Mouse (Mus musculus) 3T3-L1 (cell line): ENCODE measurements around the gene Psma6.
"Not testable (repeated sequence)": the region's sequence is repeated elsewhere in the genome, so short reads cannot be mapped to it uniquely, and the experiment has no call there.

Source experiments
- DNase-seq: peaks from one replicate; pipeline ENCODE4 v3.0.0-alpha.2; 2015; ENCODE audit warnings: low read depth, low spot score

The Psma6 gene

DNA sequence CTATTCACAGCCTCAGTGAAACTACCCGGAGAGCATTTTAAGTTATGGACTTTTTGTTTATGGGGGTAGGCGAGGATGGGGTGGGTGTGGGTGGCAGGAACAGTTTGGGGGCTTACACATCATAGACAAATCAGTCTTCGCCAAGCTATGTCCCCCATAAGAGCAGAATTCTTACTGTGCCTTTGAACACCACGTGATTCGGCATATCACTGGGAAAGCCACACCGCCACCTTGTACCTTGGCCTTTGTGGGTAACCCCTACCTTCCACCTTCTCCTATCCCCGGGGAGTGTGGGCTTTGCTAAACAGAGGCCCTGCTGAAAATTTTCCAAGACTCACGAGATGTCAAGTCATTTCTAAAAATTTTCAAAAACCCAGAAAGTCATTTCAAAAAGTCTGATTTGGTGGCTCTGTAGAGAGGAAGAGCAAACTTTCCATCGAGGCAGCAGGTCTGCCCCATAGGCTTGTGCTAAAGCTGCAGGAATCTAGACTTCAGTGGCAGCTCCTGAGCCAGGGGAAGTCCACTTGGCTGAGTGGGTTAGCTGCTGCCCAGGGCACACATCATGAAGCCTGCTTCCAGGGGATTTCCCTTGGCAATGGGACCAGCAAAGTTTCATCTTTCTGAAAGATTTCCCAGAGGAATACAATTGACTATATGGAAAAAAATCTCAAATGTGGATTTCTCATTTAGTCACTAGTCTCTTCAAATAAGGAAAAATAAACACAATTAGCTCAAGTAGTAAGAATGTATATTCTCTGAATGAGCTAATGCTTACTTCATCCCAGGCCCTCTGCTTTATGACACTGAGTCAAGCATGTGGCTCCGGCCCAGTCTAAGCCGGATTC, 8.9 kb downstream of the Psma6 start:
- DNase-seq: peak; percentile 84

DNA sequence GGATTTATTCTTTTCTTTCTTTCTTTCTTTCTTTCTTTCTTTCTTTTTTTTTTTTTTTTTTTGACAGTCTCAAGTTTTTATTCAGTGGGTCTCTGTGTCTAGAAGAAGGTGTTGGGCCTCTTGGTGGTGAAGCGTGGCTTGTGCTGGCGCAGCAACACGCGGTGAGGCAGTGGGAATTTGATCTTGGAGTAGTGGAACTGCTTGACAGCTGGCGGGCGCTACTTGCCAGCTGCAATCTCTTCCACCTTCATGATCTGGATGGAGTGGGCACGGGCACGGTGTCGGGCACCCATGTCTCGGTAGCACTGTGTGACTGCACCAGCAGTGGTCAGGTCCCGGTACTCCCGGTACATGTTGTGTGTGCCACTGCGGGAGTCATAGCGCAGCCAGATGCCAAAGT, 11.6 kb downstream of the Psma6 start:
- DNase-seq: not testable (repeated sequence)

DNA sequence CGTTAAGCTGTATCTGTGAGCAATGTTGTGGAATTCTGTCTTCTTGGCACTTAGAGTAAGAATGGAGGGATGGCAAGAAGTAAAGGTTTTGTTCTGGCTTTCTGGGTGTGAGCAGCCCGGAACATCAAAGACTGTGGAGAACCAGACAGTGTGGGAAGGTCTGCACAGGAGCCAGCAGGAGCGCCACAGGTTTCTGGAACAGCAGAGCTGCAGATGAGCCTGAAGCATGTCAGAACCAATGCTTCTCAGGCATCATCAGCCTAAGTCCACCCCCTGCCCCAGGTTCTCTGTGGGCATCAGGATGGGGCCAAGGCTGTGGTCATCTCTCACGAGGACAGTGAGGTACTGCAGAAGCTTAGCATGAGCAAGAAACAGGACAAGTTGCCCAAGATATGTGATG, 12.5 kb downstream of the Psma6 start:
- no peak for DNase-seq

DNA sequence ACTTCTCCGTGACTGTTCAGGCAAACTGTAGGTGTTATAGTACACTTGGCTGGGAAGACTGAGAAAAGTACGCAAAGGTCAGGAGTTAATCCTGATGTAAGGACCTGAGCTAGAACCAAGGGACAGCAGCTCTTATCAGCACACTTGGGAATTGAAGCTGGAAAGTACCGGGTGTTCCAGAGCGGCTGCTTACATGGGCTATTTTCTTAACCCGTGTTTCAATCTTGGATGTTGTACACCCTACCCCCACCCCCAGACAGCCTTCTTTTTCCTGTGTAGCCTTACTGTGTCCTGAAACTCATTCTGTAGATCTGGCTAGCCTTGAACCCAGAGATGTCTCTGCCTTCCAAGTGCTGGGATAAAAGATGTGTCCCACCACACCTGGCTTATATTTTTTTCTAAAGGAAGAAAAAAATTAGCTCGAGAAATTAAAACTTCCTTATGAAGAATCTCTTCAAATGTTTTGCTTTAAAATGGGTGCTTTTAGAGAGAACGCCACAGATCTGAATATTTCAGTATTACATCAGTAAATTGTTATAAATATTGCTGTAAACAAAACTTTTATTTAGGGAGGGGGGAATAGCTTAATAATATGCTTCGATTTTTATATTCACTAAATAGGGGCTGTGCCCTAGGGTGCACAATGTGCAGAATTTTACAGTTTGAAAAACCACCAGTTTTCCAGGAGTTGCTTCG, 13.7 kb downstream of the Psma6 start:
- DNase-seq: no peak

DNA sequence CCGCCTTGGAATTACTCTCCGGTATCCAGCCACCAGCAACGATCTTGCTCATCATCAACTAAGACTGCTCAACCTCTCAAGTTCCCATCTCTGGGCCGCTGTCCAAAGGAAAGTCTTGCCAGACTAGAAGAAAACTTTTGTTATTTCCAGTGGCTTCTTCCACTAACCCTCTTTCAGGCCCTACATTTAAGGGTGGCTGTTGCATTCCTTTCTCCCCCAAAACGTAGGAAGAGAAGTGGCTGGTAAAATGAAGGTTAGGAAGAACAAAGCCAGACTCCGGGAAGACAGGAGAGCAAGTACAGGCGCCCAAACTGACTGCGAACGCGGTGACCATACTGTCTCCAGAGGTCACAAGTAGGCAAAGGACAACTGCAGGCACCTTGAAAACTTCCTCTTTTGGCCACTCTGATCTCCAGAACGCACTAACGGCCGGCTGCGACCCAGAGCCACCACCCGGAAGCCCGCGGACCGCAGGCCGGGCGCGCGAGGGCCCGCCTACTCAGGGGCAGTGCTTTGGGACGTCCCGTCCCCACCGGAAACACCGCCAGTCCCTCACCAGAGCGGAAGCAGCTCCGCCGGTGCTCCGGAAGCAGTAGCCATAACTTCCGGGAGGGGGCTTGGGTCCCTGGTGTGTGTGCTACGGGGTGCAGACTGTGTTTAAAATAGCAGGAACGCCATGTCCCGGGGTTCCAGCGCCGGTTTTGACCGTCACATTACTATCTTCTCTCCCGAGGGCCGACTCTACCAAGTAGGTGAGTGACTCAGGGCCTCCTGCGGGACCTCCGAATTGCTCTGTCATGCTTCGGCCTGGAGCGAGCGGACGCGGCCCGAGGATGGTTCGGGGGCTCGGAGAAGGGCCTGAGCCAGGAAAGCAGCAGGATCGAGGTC, 14.5 kb downstream of the Psma6 start:
- peak; percentile 95 for DNase-seq

DNA sequence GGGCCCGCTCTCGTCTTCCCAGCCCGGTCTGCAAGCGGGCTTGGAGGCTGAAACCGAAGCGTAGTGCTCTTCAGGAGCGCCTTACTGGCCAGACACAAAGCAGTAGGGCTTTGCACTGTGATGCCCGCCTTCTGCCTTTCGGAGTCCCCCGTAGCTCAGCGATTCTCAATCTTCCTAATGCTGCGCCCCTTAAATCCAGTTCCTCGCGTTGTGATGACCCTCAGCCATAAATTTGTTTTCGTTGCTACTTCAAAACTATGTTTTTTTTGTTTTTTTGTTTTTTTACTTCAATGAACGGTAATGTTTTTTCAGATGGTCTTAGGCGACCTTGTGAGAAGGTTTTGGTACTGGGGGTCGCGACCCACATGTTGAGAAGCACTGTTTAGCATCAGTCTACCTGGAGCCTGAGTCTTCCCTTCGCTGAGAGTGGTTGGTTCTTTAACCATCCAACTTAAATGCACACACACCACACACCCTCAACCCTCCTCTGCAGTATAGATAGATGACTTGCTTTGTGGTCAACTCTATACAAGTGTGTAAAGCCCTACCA, 15.2 kb downstream of the Psma6 start:
- no peak for DNase-seq

DNA sequence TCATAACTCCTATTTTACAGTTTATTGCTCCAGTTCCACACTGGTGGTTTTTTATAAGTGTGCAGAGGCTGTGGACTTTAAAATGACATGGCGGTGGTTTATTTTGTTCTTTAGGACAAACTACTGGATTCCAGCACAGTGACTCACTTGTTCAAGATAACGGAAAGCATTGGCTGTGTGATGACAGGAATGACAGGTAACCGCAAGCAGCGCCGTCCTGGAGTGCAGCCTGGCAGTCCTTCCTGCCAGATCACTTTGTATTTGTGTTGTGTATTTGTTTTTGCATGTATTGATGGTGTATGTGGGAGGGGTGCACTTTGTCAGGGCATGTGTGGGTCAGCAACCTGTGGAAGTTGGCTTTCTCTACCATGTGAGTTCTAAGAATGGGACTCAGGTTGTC, 23.9 kb downstream of the Psma6 start:
- DNase-seq: peak; percentile 70

DNA sequence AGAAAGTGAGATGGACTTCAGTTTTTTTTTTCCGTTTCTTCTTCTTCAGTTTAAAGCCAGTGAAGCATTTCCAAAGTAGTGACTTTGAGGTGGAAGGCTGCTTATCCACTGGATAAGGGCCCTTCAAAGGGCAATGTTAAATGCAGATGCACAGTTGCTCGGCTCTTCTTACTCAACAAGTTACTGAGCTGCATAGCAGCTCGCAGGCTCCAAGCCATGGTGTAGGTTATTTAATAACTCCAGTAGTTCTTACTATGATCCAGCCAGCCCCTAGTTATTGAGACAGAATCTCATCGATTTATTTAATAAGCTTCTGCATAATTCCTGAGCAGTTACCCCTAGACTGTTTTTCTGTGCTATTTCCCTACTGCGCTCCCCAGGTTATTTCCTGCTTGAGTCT, 31.2 kb downstream of the Psma6 start:
- no peak for DNase-seq

DNA sequence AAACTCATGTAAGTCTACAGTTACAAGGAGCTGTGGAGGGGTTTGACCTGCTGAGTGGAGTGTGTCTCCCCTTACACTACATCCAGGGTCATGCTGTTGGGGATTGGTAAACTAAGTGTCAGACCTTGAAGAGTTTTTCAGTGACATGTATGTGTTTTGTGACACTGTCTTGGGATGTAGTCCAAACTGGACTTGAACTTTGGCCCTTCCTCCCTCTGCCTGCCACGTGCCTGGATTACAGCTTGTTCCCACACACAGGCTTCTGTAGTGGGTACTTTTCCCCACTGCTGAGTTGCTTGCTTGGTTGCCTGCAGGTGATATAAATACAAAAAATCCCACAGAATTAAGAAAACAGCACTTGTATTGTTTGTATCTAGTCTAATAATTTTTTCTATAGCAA, 31.7 kb downstream of the Psma6 start:
- no peak for DNase-seq

DNA sequence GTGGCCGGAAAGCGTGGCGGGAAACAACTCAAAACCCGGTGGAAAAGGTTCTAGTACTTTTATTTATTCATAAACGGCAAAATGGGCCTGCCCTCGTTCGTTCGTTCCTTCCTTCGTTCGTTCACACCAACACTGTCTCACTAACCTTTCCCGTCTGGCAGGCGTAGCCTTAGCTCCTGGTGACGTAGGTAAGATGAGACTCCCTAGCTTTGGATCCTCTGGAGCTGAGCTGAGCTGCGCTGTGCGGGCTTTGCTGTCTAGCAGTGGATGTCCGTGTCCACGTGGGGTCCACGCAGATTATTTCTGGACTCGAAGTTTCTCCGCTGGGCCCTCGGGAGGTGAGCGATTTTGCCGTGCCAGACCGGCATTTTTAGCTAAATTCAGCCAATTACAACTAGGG, 36.2 kb downstream of the Psma6 start:
- DNase-seq: no peak

DNA sequence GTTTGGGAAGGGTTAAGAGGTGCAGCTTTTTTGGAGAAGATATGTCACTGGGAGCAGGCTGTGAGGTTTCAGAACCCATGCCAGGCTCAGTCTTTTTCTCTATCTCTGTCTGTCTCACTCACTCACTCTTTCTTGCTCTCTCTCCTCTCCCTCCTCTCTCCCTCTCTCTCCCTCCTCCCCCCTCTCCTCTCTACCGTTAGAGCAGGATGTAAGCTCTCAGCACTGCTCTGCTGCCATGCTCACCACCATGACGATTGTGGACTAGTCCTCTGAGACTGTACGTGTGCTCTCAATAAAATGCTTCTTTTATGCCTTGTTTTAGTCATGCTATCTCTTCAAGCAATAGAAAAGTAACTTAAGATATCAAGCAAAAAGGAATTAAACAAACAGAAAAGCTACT, 38.0 kb downstream of the Psma6 start:
- DNase-seq: no peak

DNA sequence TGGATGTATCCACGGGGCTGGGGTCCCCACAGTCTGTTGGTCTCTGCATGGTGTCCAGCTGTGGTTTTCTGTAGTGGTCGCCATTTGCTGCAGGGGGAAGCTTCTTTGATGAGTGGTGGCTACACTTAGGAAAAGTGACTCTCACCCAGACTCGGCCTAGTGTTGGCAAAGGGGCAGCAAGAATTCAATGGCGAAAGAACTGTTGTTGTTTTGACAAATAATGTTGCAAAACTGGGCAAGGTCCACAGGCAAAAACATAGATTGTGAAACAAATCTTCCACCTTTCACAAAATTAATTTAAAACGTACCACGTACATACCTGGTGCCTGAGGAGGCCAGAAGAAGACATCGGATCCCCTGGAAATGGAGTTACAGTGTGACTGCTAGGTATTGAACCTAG, 42.3 kb downstream of the Psma6 start:
- DNase-seq: no peak

DNA sequence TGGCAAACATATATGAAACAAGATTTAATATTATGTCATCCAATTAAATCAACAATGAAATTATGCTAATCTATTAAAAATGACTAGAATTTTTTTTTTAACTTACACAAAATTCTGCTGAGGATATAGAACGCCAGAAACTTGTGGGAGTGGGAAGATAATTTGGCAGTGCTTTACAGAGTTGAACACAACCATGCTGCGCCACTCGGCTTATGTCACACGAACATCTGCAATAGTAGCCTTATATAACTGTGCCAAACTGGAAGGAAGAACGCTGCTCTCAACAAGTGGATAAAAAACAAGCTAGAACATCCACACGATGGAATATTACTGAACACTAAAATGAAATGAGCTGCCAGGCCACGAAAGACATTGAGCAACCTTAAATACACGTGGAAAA, 45.2 kb downstream of the Psma6 start:
- no peak for DNase-seq

DNA sequence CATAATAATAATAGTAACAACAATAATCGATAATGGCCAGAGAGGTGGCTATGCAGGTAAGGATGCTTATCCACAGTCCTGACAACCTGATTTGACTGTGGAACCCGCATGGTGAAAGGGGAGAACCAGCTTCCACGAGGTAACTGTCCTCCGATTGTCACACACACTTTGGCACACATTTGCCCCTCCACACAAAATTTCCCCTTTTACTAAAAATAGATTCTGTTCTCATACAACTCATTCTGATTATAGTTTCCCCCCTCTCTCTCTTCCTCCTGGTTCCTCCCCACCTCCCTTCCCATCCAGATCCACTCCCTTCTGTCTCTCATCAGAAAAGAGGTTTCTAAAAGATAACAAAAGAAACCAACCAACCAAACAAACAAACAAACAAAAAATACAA, 45.9 kb downstream of the Psma6 start:
- DNase-seq: no peak

DNA sequence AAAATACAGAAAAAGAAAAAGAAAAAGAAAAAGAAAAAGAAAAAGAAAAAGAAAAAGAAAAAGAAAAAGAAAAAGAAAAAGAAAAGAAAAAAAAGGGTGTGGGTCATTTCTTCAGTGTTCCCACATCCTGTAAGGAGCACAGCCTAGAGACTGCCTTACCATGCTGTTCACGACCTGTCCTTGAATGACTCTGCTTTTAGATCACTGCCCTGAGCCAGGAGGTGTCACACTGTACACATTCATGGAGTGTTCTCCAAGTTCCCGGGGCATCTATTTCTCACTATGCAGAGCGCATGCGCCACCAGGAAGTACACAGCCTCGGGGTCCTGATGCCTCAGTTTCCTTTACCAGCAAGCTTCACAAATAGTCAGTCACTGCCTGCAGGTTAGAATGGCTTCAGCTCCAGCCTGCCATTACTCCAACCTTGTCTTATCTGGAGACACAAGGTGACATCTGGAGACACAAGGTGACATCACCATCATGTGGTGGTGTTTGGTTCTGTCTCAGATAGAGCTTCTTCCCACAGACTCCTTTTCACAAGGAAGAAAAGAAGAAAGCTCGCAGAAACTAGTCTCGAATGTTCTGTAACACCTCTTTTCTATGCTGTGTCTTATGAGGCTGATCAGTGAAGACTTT, 48.4 kb downstream of the Psma6 start:
- DNase-seq: no peak

DNA sequence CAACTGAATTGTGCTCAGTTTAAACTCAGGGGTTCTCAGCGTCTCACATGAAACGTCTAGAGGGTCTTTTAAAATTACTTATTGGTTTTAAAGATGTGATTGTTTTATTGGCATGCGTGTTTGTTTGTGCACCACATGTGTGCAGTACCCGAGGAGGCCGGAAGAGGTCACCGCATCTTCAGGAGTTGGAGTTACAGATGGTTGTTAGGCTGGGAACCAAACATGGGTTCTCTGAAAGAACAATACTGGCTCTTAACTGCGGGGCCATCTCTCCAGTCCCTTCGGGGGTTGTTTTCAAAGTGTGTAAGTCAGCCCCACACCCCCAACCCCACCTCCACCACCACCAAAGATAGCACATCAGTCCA, 48.9 kb downstream of the Psma6 start:
- DNase-seq: no peak

DNA sequence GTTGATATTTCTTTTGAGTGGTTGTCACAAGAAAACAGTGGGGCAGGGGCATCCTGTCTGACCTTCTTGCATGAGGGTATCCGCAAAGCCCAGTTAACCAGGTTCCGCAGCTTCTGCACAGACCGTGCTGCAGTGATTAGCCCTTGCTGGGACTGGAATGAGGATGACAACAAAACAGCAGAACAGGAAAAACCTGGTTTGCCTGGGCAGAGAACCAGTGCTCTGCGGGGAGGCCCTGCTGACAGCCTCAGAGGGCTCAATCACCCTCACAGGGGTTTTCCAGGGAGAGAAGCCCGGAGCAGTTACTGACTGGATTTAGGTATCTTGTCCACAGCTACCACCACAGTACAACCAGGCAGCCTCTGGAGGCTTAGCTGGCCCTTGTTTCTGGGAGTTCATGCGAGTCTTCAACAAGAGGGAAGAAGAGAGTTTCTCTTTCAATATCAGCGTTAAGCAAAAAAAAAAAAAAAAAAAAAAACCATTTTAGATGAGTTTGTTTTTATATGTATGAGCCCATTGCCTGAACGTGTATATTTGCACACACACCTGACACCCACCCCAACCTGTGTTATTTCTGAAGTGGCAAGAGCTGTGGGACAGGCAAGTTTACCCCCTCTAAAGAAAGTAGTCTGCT, 49.9 kb downstream of the Psma6 start:
- DNase-seq: no peak

DNA sequence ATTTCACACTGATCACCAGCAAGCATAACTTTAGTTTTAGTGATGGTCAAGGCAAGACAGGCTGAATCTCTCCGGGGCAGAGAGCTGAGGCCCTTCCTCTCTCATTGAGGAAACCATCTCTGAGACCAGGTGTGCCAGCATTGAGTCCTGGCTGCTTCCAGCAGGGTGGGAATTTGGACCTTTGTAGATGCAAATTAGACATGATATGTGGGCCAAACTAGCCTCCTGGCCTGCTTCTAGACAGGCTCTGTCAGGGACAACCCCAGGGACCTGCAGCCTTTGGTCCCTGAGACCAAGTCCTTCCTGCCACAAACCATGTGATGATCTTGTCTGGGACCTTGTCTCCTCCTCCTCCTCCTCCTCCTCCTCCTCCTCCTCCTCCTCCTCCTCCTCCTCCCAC, 51.1 kb downstream of the Psma6 start:
- DNase-seq: no peak

DNA sequence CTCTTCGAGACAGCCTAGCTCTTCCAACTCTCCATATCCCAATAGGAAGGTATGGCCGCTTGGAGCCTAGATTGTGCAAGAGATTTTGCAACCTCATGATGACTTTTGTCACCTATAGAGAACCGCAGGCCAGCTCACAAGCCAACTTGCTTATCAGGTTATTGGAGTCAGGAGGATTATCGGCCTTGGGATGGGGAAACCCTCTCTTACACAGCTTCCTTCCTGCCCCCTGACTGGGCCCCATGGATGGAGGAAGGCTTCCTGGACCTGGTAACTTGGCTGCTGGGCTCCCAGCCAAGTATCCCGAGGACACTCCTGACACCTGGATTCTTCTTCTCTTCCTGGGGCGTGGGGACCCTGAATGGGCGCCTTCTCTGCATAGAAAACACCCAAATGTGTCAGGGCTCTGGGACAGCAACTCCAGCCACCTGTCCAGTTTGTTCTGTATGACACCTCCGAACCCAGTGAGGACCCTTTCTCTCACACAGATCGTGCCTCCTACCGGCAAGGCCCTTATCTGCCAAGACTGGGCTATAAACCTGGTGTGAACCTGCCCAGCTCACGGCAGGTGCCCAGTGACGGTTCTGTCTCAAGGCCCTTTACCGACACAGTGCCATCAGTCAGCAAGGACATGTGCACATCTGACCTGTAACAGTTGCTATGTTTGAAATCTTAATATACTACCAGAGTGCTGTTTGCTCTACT, 53.3 kb downstream of the Psma6 start:
- no peak for DNase-seq

DNA sequence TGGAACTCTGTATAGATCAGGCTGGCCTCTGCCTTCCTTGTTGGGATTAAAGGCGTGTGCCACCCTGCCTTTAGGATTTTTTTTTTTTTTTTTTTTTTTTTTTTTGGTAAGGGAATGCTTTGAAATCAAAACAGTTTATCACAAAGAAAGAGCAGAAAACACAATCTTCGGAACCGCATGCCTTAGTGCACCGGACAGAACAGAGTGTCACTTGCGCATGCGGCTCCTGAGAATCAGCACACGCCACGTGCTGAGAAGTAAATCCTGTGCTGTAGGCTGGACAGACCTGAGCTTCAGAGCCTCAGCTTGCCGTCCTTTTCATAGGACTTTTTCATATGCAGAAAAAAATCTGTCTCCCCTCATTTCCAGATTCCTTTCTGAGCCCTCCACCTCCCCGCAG, 54.0 kb downstream of the Psma6 start:
- DNase-seq: no peak
